Mouse (Mus musculus) G1E (cell line): ENCODE measurements at regions not wholly inside any gene's neighbourhood (a gene's known extent, or its start where the extent isn't known, plus 50 kb on each side); places are given as distances from the start of the nearest gene placed in this dataset.

ENCODE experiments used
- CTCF ChIP-seq: IDR thresholded peaks from 2 replicates; pipeline ENCODE4 v1.5.1; 2012; ENCODE audit warnings: low read depth, low read length, inconsistent platforms, mixed read lengths
- GATA1 ChIP-seq: IDR thresholded peaks from 2 replicates; pipeline ENCODE4 v1.6.1; 2012; ENCODE audit warnings: borderline replicate concordance, low read length, inconsistent platforms, mixed read lengths
- GATA2 ChIP-seq: IDR thresholded peaks from 2 replicates; pipeline ENCODE4 v1.6.1; 2012; ENCODE audit warnings: low read depth, low read length, inconsistent platforms, borderline replicate concordance
- TAL1 ChIP-seq: conservative IDR thresholded peaks from 2 replicates; pipeline ENCODE4 v1.6.1; 2012; ENCODE audit warnings: low read depth, low read length, inconsistent platforms, mixed read lengths

DNA sequence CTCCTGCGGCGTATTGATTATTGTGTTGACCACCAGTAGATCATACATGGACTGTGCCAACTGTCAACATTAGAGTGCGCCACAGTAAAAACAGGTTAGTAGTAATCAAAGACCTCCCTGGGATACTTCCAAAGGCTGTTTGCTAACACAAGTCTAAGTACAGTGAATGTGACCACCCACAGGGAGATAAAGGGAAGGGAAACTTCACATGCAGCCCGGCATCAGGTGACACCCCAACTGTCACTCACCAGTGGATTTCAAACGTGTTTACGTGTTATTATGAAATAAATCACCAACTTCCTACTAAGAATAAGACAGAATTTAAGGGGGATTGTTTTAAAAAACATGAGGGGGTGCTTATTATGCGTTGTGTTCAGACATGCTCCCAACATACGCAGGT lies 262.5 kb upstream of the Smim15 start:
- TF ChIP-seq CTCF (no peak), GATA1 (no peak), TAL1 (no peak), GATA2 (no peak)
